Mouse (Mus musculus): ENCODE results near the gene Cox15. TPM values are rescaled to one million over a fixed set of nuclear protein-coding genes. Genes with fewer than 3 reads are reported as not detected.

Cox15 gene
- polyA plus RNA-seq, 1 experiment from 2014 or later: 4.5 TPM

GRCm38 (mm10) chr19:43754237-43754636, 1.4 kb upstream of the Cox15 start:
- TF ChIP-seq CTCF (IDR thresholded peaks at IDR 0.05) (no peak), EP300 (IDR thresholded peaks at IDR 0.05) (no peak)
- ATAC-seq: no peak
- no peaks in the 10 kb centered on the region for H3K4me1 ChIP-seq (ENCODE audit: insufficient read depth, low read depth, low read length)
- no peak overlapping the region for H3K27ac ChIP-seq (ENCODE audit: low read length)
- no peak overlapping the region for H3K9ac ChIP-seq (replicated peaks; ENCODE audit: low read depth)
- no peaks in the 10 kb centered on the region for H3K36me3 ChIP-seq (ENCODE audit: insufficient read depth, low read length)
- no peak overlapping the region for H3K4me2 ChIP-seq (replicated peaks; ENCODE audit: low read depth, low read length)
- H3K9me3 ChIP-seq (ENCODE audit: low read length): no peaks in the 10 kb centered on the region
- no peak overlapping the region for H3K4me3 ChIP-seq (ENCODE audit: low read depth, low read length)
- WGBS: 66% methylated on average over 2 of the region's 2 CpGs
- DNase-seq (ENCODE audit: low spot score): no peak
- no peaks in the 10 kb centered on the region for H3K27me3 ChIP-seq (replicated peaks; ENCODE audit: insufficient read depth, low read length)

- no peaks in the 10 kb centered on the region for H3K27me3 ChIP-seq (replicated peaks; ENCODE audit: insufficient read depth, low read length)
- H3K4me1 ChIP-seq (ENCODE audit: insufficient read depth, low read depth, low read length): no peaks in the 10 kb centered on the region
- H3K4me3 ChIP-seq (ENCODE audit: low read depth, low read length): peak overlapping the region; percentile 64
- H3K36me3 ChIP-seq (ENCODE audit: insufficient read depth, low read length): no peaks in the 10 kb centered on the region
- 2% methylated on average over 14 of the region's 24 CpGs for WGBS
- peak; percentile 92 for DNase-seq (ENCODE audit: low spot score)
- peak overlapping the region; percentile 59 for H3K9ac ChIP-seq (replicated peaks; ENCODE audit: low read depth)
- no peaks in the 10 kb centered on the region for H3K9me3 ChIP-seq (ENCODE audit: low read length)
- peak; percentile 16 for TF ChIP-seq EP300 (IDR thresholded peaks at IDR 0.05)
- peak; percentile 86 for TF ChIP-seq CTCF (IDR thresholded peaks at IDR 0.05)
- H3K27ac ChIP-seq (ENCODE audit: low read length): peak overlapping the region; percentile 96
- peak; percentile 88 for ATAC-seq
- H3K4me2 ChIP-seq (replicated peaks; ENCODE audit: low read depth, low read length): peak overlapping the region; percentile 55
Measured at GRCm38 (mm10) chr19:43753226-43753835, 531 bp upstream of the Cox15 start.

- 93% methylated on average over 2 of the region's 2 CpGs for WGBS
- no peak overlapping the region for H3K4me2 ChIP-seq (replicated peaks; ENCODE audit: low read depth, low read length)
- peaks cover 21% of the 10 kb centered on the region; the same call in 1 of the 2 replicates for H3K36me3 ChIP-seq (ENCODE audit: insufficient read depth, low read length)
- H3K4me1 ChIP-seq (ENCODE audit: insufficient read depth, low read depth, low read length): no peaks in the 10 kb centered on the region
- no peaks in the 10 kb centered on the region for H3K9me3 ChIP-seq (ENCODE audit: low read length)
- TF ChIP-seq EP300 (IDR thresholded peaks at IDR 0.05) (no peak), CTCF (IDR thresholded peaks at IDR 0.05) (no peak)
- no peaks in the 10 kb centered on the region for H3K27me3 ChIP-seq (replicated peaks; ENCODE audit: insufficient read depth, low read length)
- H3K9ac ChIP-seq (replicated peaks; ENCODE audit: low read depth): no peak overlapping the region
- ATAC-seq: no peak
- H3K4me3 ChIP-seq (ENCODE audit: low read depth, low read length): no peak overlapping the region
- DNase-seq (ENCODE audit: low spot score): no peak
- no peak overlapping the region for H3K27ac ChIP-seq (ENCODE audit: low read length)
Measured at GRCm38 (mm10) chr19:43750008-43750407, 2.8 kb downstream of the Cox15 start.

GRCm38 (mm10) chr19:43747877-43748276, 4.9 kb downstream of the Cox15 start:
- TF ChIP-seq CTCF (IDR thresholded peaks at IDR 0.05) (no peak), EP300 (IDR thresholded peaks at IDR 0.05) (peak; percentile 72)
- 51% methylated on average over 4 of the region's 4 CpGs for WGBS
- peak; percentile 68 for DNase-seq (ENCODE audit: low spot score)
- Histone ChIP-seq H3K9me3 (ENCODE audit: low read length) (no peaks in the 10 kb centered on the region), H3K4me1 (ENCODE audit: insufficient read depth, low read depth, low read length) (no peaks in the 10 kb centered on the region), H3K27me3 (replicated peaks; ENCODE audit: insufficient read depth, low read length) (no peaks in the 10 kb centered on the region), H3K4me3 (ENCODE audit: low read depth, low read length) (no peak overlapping the region), H3K4me2 (replicated peaks; ENCODE audit: low read depth, low read length) (no peak overlapping the region), H3K36me3 (ENCODE audit: insufficient read depth, low read length) (peaks cover 27% of the 10 kb centered on the region; the same call in 1 of the 2 replicates), H3K27ac (ENCODE audit: low read length) (no peak overlapping the region), H3K9ac (replicated peaks; ENCODE audit: low read depth) (no peak overlapping the region)
- ATAC-seq: peak; percentile 12

GRCm38 (mm10) chr19:43745740-43746139, 7.1 kb downstream of the Cox15 start:
- Histone ChIP-seq H3K4me2 (replicated peaks; ENCODE audit: low read depth, low read length) (no peak overlapping the region), H3K27me3 (replicated peaks; ENCODE audit: insufficient read depth, low read length) (no peaks in the 10 kb centered on the region), H3K4me1 (ENCODE audit: insufficient read depth, low read depth, low read length) (no peaks in the 10 kb centered on the region), H3K9me3 (ENCODE audit: low read length) (no peaks in the 10 kb centered on the region), H3K9ac (replicated peaks; ENCODE audit: low read depth) (no peak overlapping the region), H3K36me3 (ENCODE audit: insufficient read depth, low read length) (peaks cover 37% of the 10 kb centered on the region), H3K4me3 (ENCODE audit: low read depth, low read length) (no peak overlapping the region), H3K27ac (ENCODE audit: low read length) (no peak overlapping the region)
- DNase-seq (ENCODE audit: low spot score) (no peak), ATAC-seq (no peak)
- WGBS: 90% methylated on average over 3 of the region's 3 CpGs
- TF ChIP-seq CTCF (IDR thresholded peaks at IDR 0.05): no peak

GRCm38 (mm10) chr19:43743401-43743800, 9.4 kb downstream of the Cox15 start:
- H3K36me3 ChIP-seq (ENCODE audit: insufficient read depth, low read length): peaks cover 58% of the 10 kb centered on the region
- H3K4me3 ChIP-seq (ENCODE audit: low read depth, low read length): no peak overlapping the region
- H3K4me2 ChIP-seq (replicated peaks; ENCODE audit: low read depth, low read length): no peak overlapping the region
- H3K27me3 ChIP-seq (replicated peaks; ENCODE audit: insufficient read depth, low read length): no peaks in the 10 kb centered on the region
- H3K4me1 ChIP-seq (ENCODE audit: insufficient read depth, low read depth, low read length): no peaks in the 10 kb centered on the region
- no peak for ATAC-seq
- no peak overlapping the region for H3K9ac ChIP-seq (replicated peaks; ENCODE audit: low read depth)
- H3K9me3 ChIP-seq (ENCODE audit: low read length): no peaks in the 10 kb centered on the region
- no peak overlapping the region for H3K27ac ChIP-seq (ENCODE audit: low read length)
- whole genome bisulfite sequencing: 96% methylated on average over 7 of the region's 7 CpGs
- TF ChIP-seq EP300 (IDR thresholded peaks at IDR 0.05) (no peak), CTCF (IDR thresholded peaks at IDR 0.05) (no peak)
- no peak for DNase-seq (ENCODE audit: low spot score)

Data from lung, postnatal 0 days (tissue).